Mouse (Mus musculus) layer of hippocampus, postnatal 36 days (tissue): ENCODE measurements at regions not wholly inside any gene's neighbourhood (a gene's known extent, or its start where the extent isn't known, plus 50 kb on each side); places are given as distances from the start of the nearest gene placed in this dataset.
"Not testable (repeated sequence)": the region's sequence is repeated elsewhere in the genome, so short reads cannot be mapped to it uniquely, and the experiment has no call there.

Source experiments
- DNase-seq, 2 experiments: peaks; one replicate each; pipeline ENCODE4 v3.0.0; 2022

DNA sequence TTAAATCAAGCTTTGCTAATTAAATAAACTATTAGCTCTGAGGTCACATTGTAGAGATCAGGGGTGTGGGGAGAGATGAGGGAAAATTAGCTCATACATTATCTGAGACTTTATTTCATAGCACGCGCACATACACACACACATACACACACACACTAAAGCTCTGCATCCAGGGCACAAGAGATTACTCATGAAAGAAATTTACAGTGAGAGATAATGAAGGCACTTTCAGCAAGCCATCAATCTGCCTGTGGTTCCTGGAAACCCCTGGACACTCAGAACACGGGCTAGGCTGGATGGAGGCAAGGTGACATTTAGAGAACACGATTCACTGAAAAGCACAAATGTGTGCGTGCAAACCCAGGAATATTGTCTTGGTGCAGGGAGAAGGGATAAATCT, 60.2 kb downstream of the Scg2 start:
- no peak for DNase-seq

- DNase-seq = no peak
These were observed 65.1 kb downstream of the Scg2 start for GRCm38 (mm10) chr1:79374811-79375210.

DNA sequence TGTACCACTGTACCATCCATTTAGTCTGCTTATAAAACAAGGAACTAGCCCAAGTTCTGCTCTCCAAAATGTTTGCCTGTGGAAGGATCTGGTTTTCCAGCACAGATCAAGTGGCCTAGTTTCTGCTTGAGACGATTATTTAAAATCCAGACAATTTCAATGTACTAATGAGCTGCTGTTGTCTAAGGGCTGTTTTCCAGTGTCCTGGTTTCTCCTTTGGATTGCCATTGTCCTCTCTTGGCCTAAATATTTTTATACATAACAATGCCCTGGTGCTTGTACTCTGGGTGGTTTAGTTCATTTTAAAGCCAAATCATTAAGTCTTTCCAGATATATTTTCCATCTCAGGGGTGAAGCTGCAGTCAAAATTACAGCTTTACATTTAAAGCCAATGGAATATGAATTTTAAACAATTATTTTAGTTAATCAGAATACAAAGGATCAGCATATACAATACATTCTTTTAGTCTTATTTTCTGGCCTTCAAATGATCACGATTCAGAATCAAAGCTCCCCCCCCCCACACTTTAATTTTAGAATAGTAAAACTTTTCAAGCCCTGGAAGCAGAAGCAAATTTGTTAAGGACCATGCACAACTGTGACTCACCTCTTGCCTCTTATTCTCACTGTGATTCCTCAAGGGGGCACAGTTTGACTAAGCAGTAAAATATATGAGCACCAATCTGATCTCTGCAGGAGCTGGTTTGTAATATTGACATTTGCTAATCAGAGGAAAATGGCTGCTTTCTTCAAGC, 82.5 kb downstream of the Scg2 start:
- no peak for DNase-seq

GRCm38 (mm10) chr1:79346511-79346910, 93.4 kb downstream of the Scg2 start:
- no peak for DNase-seq

- peak in 1 of 2 experiments; percentile 3 for DNase-seq
These were observed 104.3 kb downstream of the Scg2 start for GRCm38 (mm10) chr1:79335480-79336114.

DNA sequence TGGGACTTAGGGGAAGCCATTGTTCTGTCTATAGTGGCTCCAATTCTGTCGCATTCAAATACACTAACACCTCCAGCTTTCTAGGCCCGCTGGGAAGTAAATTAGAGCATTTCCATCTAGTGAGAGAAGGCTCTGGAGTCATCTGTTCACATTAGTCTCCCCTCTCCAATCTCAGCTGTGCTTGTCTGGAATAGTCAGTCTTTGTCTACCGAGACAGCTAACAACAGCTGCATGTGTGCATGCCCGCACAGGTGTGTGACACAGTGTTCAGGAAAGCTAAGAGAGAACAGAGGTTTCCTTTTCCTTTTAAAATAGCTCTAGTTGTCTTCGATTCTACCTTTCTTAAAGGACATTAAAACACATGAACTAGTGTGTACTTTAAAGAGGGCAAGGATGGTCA, 122.7 kb downstream of the Scg2 start:
- no peak for DNase-seq

GRCm38 (mm10) chr1:79314774-79315173, 125.1 kb downstream of the Scg2 start:
- no peak for DNase-seq

DNA sequence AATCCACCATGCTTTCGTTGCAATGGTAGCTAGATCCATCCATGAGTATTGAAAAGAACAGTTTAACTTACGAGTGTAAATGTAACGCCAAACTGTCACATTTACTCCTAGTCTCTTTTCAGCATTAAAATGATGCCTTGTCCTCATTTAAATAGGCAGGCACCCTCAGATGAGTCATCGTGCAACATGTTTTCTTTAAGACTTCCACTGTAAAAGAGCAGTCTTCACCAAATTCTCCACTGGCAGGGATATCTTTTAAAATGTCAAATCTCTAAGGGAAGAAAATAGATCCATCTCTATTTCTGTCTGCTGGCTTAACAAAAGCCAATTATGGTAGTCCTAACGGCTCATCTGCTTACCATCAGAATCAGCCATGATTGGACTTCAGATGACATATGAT, 127.8 kb downstream of the Scg2 start:
- no peak for DNase-seq

DNA sequence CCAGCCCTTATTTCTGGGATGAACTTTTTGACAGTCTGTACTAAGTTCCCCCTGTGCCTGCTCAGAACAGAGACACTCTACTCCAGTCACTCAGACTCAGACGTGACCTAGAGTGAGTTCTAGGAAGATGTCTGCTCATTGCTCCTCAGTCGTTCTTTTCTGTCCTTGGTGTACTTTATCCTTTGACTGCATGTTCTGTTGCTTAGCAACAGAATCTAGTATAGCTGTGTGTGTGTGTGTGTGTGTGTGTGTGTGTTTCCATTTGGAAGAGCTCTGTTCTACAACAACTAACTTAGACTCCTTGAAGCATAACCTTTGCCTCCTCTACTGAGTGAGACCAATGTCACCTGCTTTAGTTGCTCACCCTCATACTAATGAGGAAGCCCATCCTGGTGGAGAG, 136.3 kb downstream of the Scg2 start:
- no peak for DNase-seq

GRCm38 (mm10) chr1:79299639-79300038, 140.3 kb downstream of the Scg2 start:
- DNase-seq = no peak

GRCm38 (mm10) chr1:79259726-79260125, 180.2 kb downstream of the Scg2 start:
- DNase-seq = no peak

DNA sequence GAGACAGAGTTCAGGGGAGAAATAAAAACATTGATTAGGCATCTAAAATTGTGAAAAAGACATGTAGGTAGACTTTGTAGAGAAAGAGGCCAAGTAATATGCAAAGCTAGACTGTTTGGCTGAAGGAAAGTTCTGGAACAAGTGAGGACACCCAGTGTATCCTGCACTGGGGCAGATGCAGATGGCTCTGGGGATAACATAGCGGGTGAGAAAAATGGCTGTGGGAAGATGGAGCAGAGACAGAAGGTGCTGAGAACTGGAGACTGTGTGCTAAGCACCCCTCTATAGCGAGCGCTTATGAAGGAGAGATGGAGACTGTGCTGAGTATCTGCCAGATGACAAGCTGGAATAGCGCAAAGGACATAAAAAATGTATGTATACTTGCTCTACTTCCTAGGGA, 226.9 kb downstream of the Scg2 start:
- no peak for DNase-seq

GRCm38 (mm10) chr1:79212471-79212870, 227.4 kb downstream of the Scg2 start:
- peak; percentile 6 to 35 for DNase-seq

DNA sequence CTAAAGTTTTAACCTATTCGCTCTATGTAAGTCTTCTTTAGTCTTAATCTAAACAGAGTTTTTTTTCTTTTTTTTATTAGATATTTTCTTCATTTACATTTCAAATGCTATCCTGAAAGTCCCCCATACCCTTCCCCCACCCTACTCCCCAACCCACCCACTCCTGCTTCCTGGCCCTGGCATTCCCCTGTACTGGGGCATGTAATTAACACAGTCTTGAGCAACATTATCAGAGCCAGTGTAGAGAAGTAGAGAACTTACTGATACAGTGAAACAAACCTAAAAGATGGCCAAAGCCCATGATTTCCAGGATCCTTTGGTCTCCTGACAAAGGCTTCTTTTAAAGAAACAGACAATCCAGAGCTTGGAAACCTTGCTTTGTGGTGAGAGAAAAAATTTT, 227.9 kb downstream of the Scg2 start:
- not testable (repeated sequence) for DNase-seq

- no peak for DNase-seq
These were observed 232.7 kb downstream of the Scg2 start for GRCm38 (mm10) chr1:79207207-79207606.

- no peak for DNase-seq
These were observed 242.2 kb downstream of the Scg2 start for GRCm38 (mm10) chr1:79197682-79198081.

- DNase-seq = no peak
These were observed 248.9 kb downstream of the Scg2 start for GRCm38 (mm10) chr1:79191031-79191430.

GRCm38 (mm10) chr1:79183534-79184411, 256.1 kb downstream of the Scg2 start:
- no peak for DNase-seq

DNA sequence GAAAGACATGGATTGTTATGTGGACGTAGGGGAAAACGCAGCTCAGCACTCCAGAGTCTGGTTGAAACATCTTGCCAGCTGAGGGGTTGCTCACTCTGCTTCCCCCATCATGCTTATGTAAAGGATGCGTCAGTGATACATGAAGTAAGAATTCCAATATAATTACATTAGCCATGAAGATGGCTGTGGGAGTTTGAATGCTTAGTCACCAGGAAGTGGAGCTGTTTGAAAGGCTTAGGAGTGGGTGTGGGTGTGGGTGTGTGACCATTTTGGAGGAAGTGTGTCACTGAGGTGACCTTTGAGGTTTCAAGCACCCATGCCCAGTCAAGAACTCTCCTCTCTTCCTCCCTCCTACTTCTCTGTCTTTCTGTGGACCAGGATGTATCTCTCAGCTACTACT, 295.8 kb downstream of the Scg2 start:
- DNase-seq = no peak
